Mouse (Mus musculus) embryonic facial prominence, embryonic 12.5 days (tissue): ENCODE data around the gene Brat1. TPM values are rescaled to one million over a fixed set of nuclear protein-coding genes. Genes with fewer than 3 reads are reported as not detected.
A peak's percentile ranks its signal among the peaks of the same experiment; 100 is the strongest.

Source experiments
- ATAC-seq: fragments of 200-750 bp; cut with Nextera tagmentation; 2 replicates; pipeline ENCODE4 v1.8.0; 2017; ENCODE audit not compliant: insufficient number of reproducible peaks, insufficient read depth, low FRiP score, low TSS enrichment
- H3K27ac ChIP-seq: fragments of 300-500 bp; sonication (generic); 2 replicates; pipeline ENCODE4 v1.5.1; 2016; ENCODE audit warnings: mild to moderate bottlenecking
- H3K27me3 ChIP-seq: fragments of 300-500 bp; sonication (generic); 2 replicates; pipeline ENCODE4 v1.6.1; 2016; ENCODE audit warnings: mild to moderate bottlenecking, moderate library complexity
- H3K36me3 ChIP-seq: fragments of 300-500 bp; sonication (generic); 2 replicates; pipeline ENCODE4 v1.6.1; 2016; ENCODE audit warnings: mild to moderate bottlenecking
- H3K4me1 ChIP-seq: fragments of 300-500 bp; sonication (generic); 2 replicates; pipeline ENCODE4 v1.6.1; 2016
- H3K4me2 ChIP-seq: fragments of 300-500 bp; sonication (generic); replicated peaks from 2 replicates; pipeline ENCODE4 v1.6.1; 2016; ENCODE audit warnings: mild to moderate bottlenecking, moderate library complexity
- H3K4me3 ChIP-seq: fragments of 300-500 bp; sonication (generic); 2 replicates; pipeline ENCODE4 v1.5.1; 2016; ENCODE audit warnings: mild to moderate bottlenecking
- H3K9ac ChIP-seq: fragments of 300-500 bp; sonication (generic); 2 replicates; pipeline ENCODE4 v1.6.1; 2016; ENCODE audit warnings: mild to moderate bottlenecking, moderate library complexity
- H3K9me3 ChIP-seq: fragments of 300-500 bp; sonication (generic); 2 replicates; pipeline ENCODE4 v1.6.1; 2016; ENCODE audit warnings: mild to moderate bottlenecking, moderate library complexity
- WGBS: fragments of 180-500 bp; shearing (Covaris S2); methylation state at CpG from one replicate; pipeline ENCODE4 v1.1.7; 2016; 5-methylcytosine and 5-hydroxymethylcytosine counted together
- polyA plus RNA-seq: library from polyadenylated mRNA; unstranded; fragments of >200 nt; fragmentation: Nextera tagmentation; extraction: Ambion mirVana; gene quantifications from 2 replicates; pipeline ENCODE4 v1.2.1, GENCODE M21; 2016

Brat1 gene
- polyA plus RNA-seq, 1 experiment from 2014 or later = 23.8 TPM

- 84% methylated on average over 11 of the region's 11 CpGs for WGBS
- Histone ChIP-seq H3K4me2 (no peak overlapping the region), H3K4me1 (no peaks in the 10 kb centered on the region), H3K36me3 (peaks cover 51% of the 10 kb centered on the region), H3K9me3 (no peaks in the 10 kb centered on the region), H3K9ac (no peak overlapping the region), H3K4me3 (no peak overlapping the region), H3K27ac (no peak overlapping the region), H3K27me3 (no peaks in the 10 kb centered on the region)
- ATAC-seq = no peak
Observed at GRCm38 (mm10) chr5:140675079-140675478, 29.7 kb upstream of the Brat1 start.

GRCm38 (mm10) chr5:140675640-140676039, 29.2 kb upstream of the Brat1 start:
- Histone ChIP-seq H3K27ac (no peak overlapping the region), H3K36me3 (peaks cover 47% of the 10 kb centered on the region)
- WGBS = 83% methylated on average over 11 of the region's 11 CpGs

GRCm38 (mm10) chr5:140677137-140677536, 27.7 kb upstream of the Brat1 start:
- no peak for ATAC-seq
- H3K4me2 ChIP-seq = no peak overlapping the region
- H3K27ac ChIP-seq = no peak overlapping the region
- H3K9me3 ChIP-seq = no peaks in the 10 kb centered on the region
- no peak overlapping the region for H3K4me3 ChIP-seq
- H3K4me1 ChIP-seq = no peaks in the 10 kb centered on the region
- H3K36me3 ChIP-seq = peaks cover 44% of the 10 kb centered on the region
- no peaks in the 10 kb centered on the region for H3K27me3 ChIP-seq
- no peak overlapping the region for H3K9ac ChIP-seq
- WGBS = 88% methylated on average over 6 of the region's 6 CpGs

More at GRCm38 (mm10) chr5:140675640-140676039, 29.2 kb upstream of the Brat1 start:
- no peaks in the 10 kb centered on the region for H3K4me1 ChIP-seq
- no peaks in the 10 kb centered on the region for H3K27me3 ChIP-seq
- no peak for ATAC-seq
- no peak overlapping the region for H3K4me3 ChIP-seq
- no peaks in the 10 kb centered on the region for H3K9me3 ChIP-seq
- H3K9ac ChIP-seq = no peak overlapping the region
- no peak overlapping the region for H3K4me2 ChIP-seq

- no peak; the same call in 1 of the 2 replicates for ATAC-seq
- Histone ChIP-seq H3K4me2 (no peak overlapping the region), H3K4me1 (no peaks in the 10 kb centered on the region), H3K27ac (no peak overlapping the region), H3K9ac (no peak overlapping the region), H3K27me3 (no peaks in the 10 kb centered on the region), H3K36me3 (peaks cover 34% of the 10 kb centered on the region), H3K9me3 (no peaks in the 10 kb centered on the region), H3K4me3 (no peak overlapping the region)
- WGBS = 85% methylated on average over 6 of the region's 6 CpGs
Observed at GRCm38 (mm10) chr5:140680051-140680450, 24.8 kb upstream of the Brat1 start.

GRCm38 (mm10) chr5:140680950-140681349, 23.9 kb upstream of the Brat1 start:
- ATAC-seq = no peak
- H3K9me3 ChIP-seq = no peaks in the 10 kb centered on the region
- peaks cover 31% of the 10 kb centered on the region for H3K36me3 ChIP-seq
- no peak overlapping the region for H3K9ac ChIP-seq
- H3K4me3 ChIP-seq = no peak overlapping the region
- no peaks in the 10 kb centered on the region for H3K27me3 ChIP-seq
- no peak overlapping the region for H3K27ac ChIP-seq
- WGBS = 77% methylated on average over 1 of the region's 1 CpGs
- H3K4me1 ChIP-seq = no peaks in the 10 kb centered on the region
- H3K4me2 ChIP-seq = no peak overlapping the region

GRCm38 (mm10) chr5:140682113-140682512, 22.7 kb upstream of the Brat1 start:
- no peak overlapping the region for H3K4me2 ChIP-seq
- H3K9me3 ChIP-seq = no peaks in the 10 kb centered on the region
- H3K4me3 ChIP-seq = no peak overlapping the region
- 95% methylated on average over 6 of the region's 6 CpGs for WGBS
- no peaks in the 10 kb centered on the region for H3K27me3 ChIP-seq
- H3K9ac ChIP-seq = no peak overlapping the region
- ATAC-seq = no peak
- no peaks in the 10 kb centered on the region for H3K4me1 ChIP-seq
- H3K36me3 ChIP-seq = peaks cover 27% of the 10 kb centered on the region
- no peak overlapping the region for H3K27ac ChIP-seq

GRCm38 (mm10) chr5:140684343-140685148, 20.3 kb upstream of the Brat1 start:
- Histone ChIP-seq H3K27me3 (no peaks in the 10 kb centered on the region), H3K4me2 (no peak overlapping the region), H3K9ac (no peak overlapping the region), H3K4me3 (no peak overlapping the region), H3K9me3 (no peaks in the 10 kb centered on the region), H3K36me3 (peaks cover 36% of the 10 kb centered on the region), H3K4me1 (no peaks in the 10 kb centered on the region), H3K27ac (no peak overlapping the region; the same call in 1 of the 2 replicates)
- WGBS = 66% methylated on average over 16 of the region's 16 CpGs
- peak; percentile 36; the same call in 1 of the 2 replicates for ATAC-seq

- Histone ChIP-seq H3K27ac (no peak overlapping the region), H3K4me1 (peaks cover 5% of the 10 kb centered on the region; the same call in 1 of the 2 replicates), H3K9ac (no peak overlapping the region), H3K4me2 (no peak overlapping the region), H3K4me3 (no peak overlapping the region), H3K9me3 (no peaks in the 10 kb centered on the region), H3K27me3 (no peaks in the 10 kb centered on the region), H3K36me3 (peaks cover 54% of the 10 kb centered on the region)
- WGBS = 79% methylated on average over 3 of the region's 3 CpGs
- ATAC-seq = no peak
Observed at GRCm38 (mm10) chr5:140688434-140688833, 16.4 kb upstream of the Brat1 start.

- ATAC-seq = no peak
- H3K9ac ChIP-seq = no peak overlapping the region
- no peaks in the 10 kb centered on the region for H3K9me3 ChIP-seq
- WGBS = 62% methylated on average over 7 of the region's 7 CpGs
- no peaks in the 10 kb centered on the region for H3K27me3 ChIP-seq
- H3K4me3 ChIP-seq = no peak overlapping the region
- peaks cover 57% of the 10 kb centered on the region for H3K36me3 ChIP-seq
- H3K27ac ChIP-seq = no peak overlapping the region
- H3K4me2 ChIP-seq = no peak overlapping the region
- peaks cover 12% of the 10 kb centered on the region for H3K4me1 ChIP-seq
Observed at GRCm38 (mm10) chr5:140695987-140696386, 8.8 kb upstream of the Brat1 start.

- Histone ChIP-seq H3K36me3 (peaks cover 30% of the 10 kb centered on the region), H3K9me3 (no peaks in the 10 kb centered on the region), H3K4me1 (peaks cover 16% of the 10 kb centered on the region), H3K9ac (0 out of 2 replicates have a peak overlapping the region, but pooled peaks have one; percentile 15), H3K27me3 (no peaks in the 10 kb centered on the region), H3K27ac (no peak overlapping the region), H3K4me3 (no peak overlapping the region), H3K4me2 (no peak overlapping the region)
- ATAC-seq = no peak
- 80% methylated on average over 9 of the region's 9 CpGs for WGBS
Observed at GRCm38 (mm10) chr5:140699776-140700175, 5.0 kb upstream of the Brat1 start.

- H3K9me3 ChIP-seq = no peaks in the 10 kb centered on the region
- peaks cover 21% of the 10 kb centered on the region for H3K4me1 ChIP-seq
- under 1% methylated on average over 25 of the region's 25 CpGs for WGBS
- H3K9ac ChIP-seq = peak overlapping the region; percentile 73
- peak overlapping the region; percentile 81 for H3K27ac ChIP-seq
- peak overlapping the region; percentile 80 for H3K4me3 ChIP-seq
- no peaks in the 10 kb centered on the region for H3K27me3 ChIP-seq
- peaks cover 16% of the 10 kb centered on the region for H3K36me3 ChIP-seq
- peak overlapping the region; percentile 72 for H3K4me2 ChIP-seq
- peak; percentile 2; the same call in 1 of the 2 replicates for ATAC-seq
Observed at GRCm38 (mm10) chr5:140701661-140702060, 3.1 kb upstream of the Brat1 start.

- Histone ChIP-seq H3K27ac (peak within 1 kb of the TSS; percentile 81), H3K4me2 (peak within 1 kb of the TSS; percentile 72), H3K36me3 (peaks cover 12% of the 10 kb centered on the region), H3K9me3 (no peaks in the 10 kb centered on the region), H3K9ac (peak within 1 kb of the TSS; percentile 73), H3K4me1 (peaks cover 21% of the 10 kb centered on the region), H3K4me3 (peak within 1 kb of the TSS; percentile 80), H3K27me3 (no peaks in the 10 kb centered on the region)
- peak; percentile 44 for ATAC-seq
- WGBS = 1% methylated on average over 30 of the region's 33 CpGs
Observed at GRCm38 (mm10) chr5:140702103-140702513, 2.7 kb upstream of the Brat1 start, which contains the start of gene Iqce. Gene Iqce (minus strand): TSS chr5:140702378.
